Mouse (Mus musculus) small intestine, adult 2 months (tissue): ENCODE measurements around the gene Ap5s1.

Experiments used
- CTCF ChIP-seq: fragments of 200-500 bp; IDR thresholded peaks from 2 replicates; pipeline ENCODE4 v1.5.1; 2012; ENCODE audit warnings: low read depth, mild to moderate bottlenecking, control low read depth, inconsistent platforms, low read length, moderate library complexity, mixed read lengths; ENCODE audit not compliant: insufficient replicate concordance, insufficient read length; ENCODE audit errors: extremely low read depth
- POLR2A ChIP-seq: fragments of 200-500 bp; IDR thresholded peaks from 2 replicates; pipeline ENCODE4 v1.6.1; 2012; ENCODE audit warnings: low read depth, mild to moderate bottlenecking, control low read depth, inconsistent platforms, low read length, moderate library complexity

DNA sequence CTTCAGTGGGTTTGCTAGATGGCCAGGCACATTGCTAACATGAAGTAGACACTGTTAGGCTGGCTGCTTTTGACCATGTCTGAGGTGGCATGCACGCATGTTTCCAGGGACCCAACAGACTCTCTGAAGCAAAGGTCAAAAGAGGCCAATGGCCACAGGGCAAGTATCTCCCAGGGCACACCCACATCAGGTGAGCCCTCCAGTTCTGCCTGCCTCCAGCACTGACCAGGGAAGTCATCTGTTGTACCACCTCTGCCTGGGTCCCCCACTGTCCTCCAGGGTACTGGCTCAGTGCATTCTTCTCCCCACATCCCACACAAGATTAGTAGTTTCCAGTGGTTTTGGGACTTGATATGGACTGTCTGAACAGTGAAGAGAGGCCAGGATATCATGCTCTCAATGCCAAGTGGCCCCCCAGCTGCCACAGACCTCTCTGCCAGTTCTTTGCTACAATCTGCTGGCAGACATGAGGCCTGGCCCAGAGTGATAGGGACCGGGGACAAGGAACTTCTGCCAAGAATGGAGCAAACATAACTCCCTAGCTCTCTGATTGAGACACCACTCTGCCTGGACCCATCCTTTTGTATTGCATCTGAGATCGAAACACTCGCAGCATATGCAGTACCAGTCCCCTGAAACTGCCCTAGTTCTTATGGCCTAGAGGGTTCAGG, 2.4 kb downstream of the Ap5s1 start:
- TF ChIP-seq CTCF (no peak), POLR2A (0 out of 2 replicates have a peak, but pooled peaks have one; percentile 5)
